Mouse (Mus musculus) T-helper 2 cell (primary cell): ENCODE measurements around the gene Gfral.
"Not testable (repeated sequence)": the region's sequence is repeated elsewhere in the genome, so short reads cannot be mapped to it uniquely, and the experiment has no call there.

Experiments used
- in situ Hi-C: fragments of 300-600 bp; cut with MboI, MseI; formaldehyde crosslinking; loops from one replicate; pipeline ENCODE4 v1.15.1; 2025; ENCODE audit warnings: high pct_unique_total_duplicates

Gfral gene

GRCm38 (mm10) chr9:76124249-76124648, 89.2 kb downstream of the Gfral start:
- in situ Hi-C loops: no loop called here

- in situ Hi-C loops: not testable (repeated sequence)
These were observed 90.6 kb downstream of the Gfral start for GRCm38 (mm10) chr9:76122888-76123287.
